Mouse (Mus musculus) adipose tissue, adult 10 weeks (tissue): Measurements from ENCODE around the gene Fbxl22. TPM values are rescaled to one million over a fixed set of nuclear protein-coding genes. Genes with fewer than 3 reads are reported as not detected.

Experiments used
- polyA plus RNA-seq: library from polyadenylated mRNA; stranded (reverse); fragments of 350-450 nt; fragmentation: Illumina TruSeq; extraction: RNeasy Lipid Tissue Mini Kit (QIAGEN cat#74804); gene quantifications from one replicate; pipeline ENCODE4 v1.2.3, GENCODE M21; 2014; ENCODE audit warnings: low read depth, low replicate concordance

Gene Fbxl22
- polyA plus RNA-seq, result 1.9 TPM

DNA sequence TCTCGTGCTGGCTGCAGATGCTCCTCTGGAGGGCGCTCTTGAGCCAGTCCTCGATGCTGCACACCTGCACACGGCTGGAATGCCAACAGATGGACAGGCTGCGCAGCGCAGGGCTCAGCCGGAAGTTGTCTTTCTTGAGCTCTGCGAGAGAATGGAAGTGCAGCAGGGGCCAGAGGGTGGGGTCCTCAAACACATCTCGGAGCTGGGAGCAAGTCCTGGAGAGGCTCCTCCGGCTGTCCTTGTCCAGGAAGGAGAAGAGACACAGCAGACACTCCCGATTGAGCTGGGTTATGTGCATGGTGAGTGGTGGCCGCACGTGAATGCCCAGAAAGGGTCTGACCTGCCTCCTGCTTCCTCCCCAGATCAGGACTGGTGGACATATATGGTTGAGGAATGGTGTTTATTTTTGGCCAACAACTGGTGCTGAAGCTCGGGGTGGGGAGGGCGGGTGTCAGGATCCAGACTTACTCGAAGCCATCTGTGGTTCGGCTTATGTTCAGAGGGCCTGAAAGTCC lies at the start of gene Fbxl22:
TSS of gene Fbxl22 (minus strand) at position 338 of the 515 bp plus-strand sequence.

Other genes starting within 250 kb of the Fbxl22 start
- 15.3 TPM for gene Herc1, start 164.1 kb downstream of the Fbxl22 start, polyA plus RNA-seq
- 34.5 TPM for gene Usp3, start 78.5 kb upstream of the Fbxl22 start, polyA plus RNA-seq
- gene Car12, start 199.1 kb upstream of the Fbxl22 start, polyA plus RNA-seq, result 21.9 TPM